Mouse (Mus musculus) embryonic stem cell, embryonic (primary cell): ENCODE results near the gene Vav3.

Source experiments
- CTCF ChIA-PET, 4 experiments: fragments of 300-600 bp in 2 of 4; fragments of 350-600 bp in 2 of 4; sonication (Branson Sonifier 250); formaldehyde crosslinking; loops; one replicate each; lab custom pipeline; 2022; ENCODE audit warnings: inconsistent platforms in 2 of 4; lab: Charles Lee
- POLR2A ChIA-PET, 4 experiments: fragments of 300-600 bp in 2 of 4; fragments of 350-600 bp in 2 of 4; sonication (Branson Sonifier 250); formaldehyde crosslinking; loops; one replicate each; lab custom pipeline; 2022; ENCODE audit warnings: antibody characterized with exemption in 4 of 4, inconsistent platforms in 1 of 4; lab: Charles Lee

Vav3 gene

GRCm38 (mm10) chr3:109341071-109341480 is 623 bp downstream of the Vav3 start:
- POLR2A ChIA-PET = interaction anchor here in 2 of 4 experiments (0.6 to 1.6 kb wide), 2 partner anchors 17 to 1922 kb away, joined by 7 to 15 read pairs; no protein-coding TSS in a partner anchor
- CTCF ChIA-PET = no interaction called here

GRCm38 (mm10) chr3:109341631-109342030 is 1.2 kb downstream of the Vav3 start:
- POLR2A ChIA-PET = interaction anchor here in 1 of 4 experiments (0.6 kb wide), 1 partner anchor 1922 kb away, joined by 15 read pairs; no protein-coding TSS in a partner anchor

GRCm38 (mm10) chr3:109351956-109352684 is 11.7 kb downstream of the Vav3 start:
- ChIA-PET CTCF (no interaction called here), POLR2A (interaction anchor here in 1 of 4 experiments (0.6 kb wide), 1 partner anchor 12 kb away, joined by 3 read pairs; no protein-coding TSS in a partner anchor)

More at GRCm38 (mm10) chr3:109341631-109342030, 1.2 kb downstream of the Vav3 start:
- CTCF ChIA-PET = interaction anchor here in 1 of 4 experiments (0.5 kb wide), 1 partner anchor 1194 kb away, joined by 3 read pairs; no protein-coding TSS in a partner anchor

- POLR2A ChIA-PET = interaction anchor here in 1 of 4 experiments (0.6 kb wide), 1 partner anchor 13 kb away, joined by 3 read pairs; no protein-coding TSS in a partner anchor
- CTCF ChIA-PET = no interaction called here
Observed at GRCm38 (mm10) chr3:109352690-109353089, 12.2 kb downstream of the Vav3 start.

- CTCF ChIA-PET = no interaction called here
Observed at GRCm38 (mm10) chr3:109353814-109354213, 13.4 kb downstream of the Vav3 start.

GRCm38 (mm10) chr3:109355158-109355557 is 14.7 kb downstream of the Vav3 start:
- POLR2A ChIA-PET = no interaction called here
- CTCF ChIA-PET = no interaction called here

More at GRCm38 (mm10) chr3:109353814-109354213, 13.4 kb downstream of the Vav3 start:
- POLR2A ChIA-PET = no interaction called here

- CTCF ChIA-PET = no interaction called here
- POLR2A ChIA-PET = no interaction called here
Observed at GRCm38 (mm10) chr3:109360746-109361145, 20.3 kb downstream of the Vav3 start.

GRCm38 (mm10) chr3:109361882-109362281 is 21.4 kb downstream of the Vav3 start:
- POLR2A ChIA-PET = no interaction called here
- CTCF ChIA-PET = no interaction called here

GRCm38 (mm10) chr3:109362310-109362709 is 21.9 kb downstream of the Vav3 start:
- ChIA-PET CTCF (no interaction called here), POLR2A (no interaction called here)

- ChIA-PET CTCF (no interaction called here), POLR2A (interaction anchor here in 2 of 4 experiments (0.7 kb wide), 2 partner anchors 13 to 703 kb away, joined by 3 to 5 read pairs; no protein-coding TSS in a partner anchor)
Observed at GRCm38 (mm10) chr3:109363522-109363921, 23.1 kb downstream of the Vav3 start.

GRCm38 (mm10) chr3:109365875-109366274 is 25.4 kb downstream of the Vav3 start:
- ChIA-PET POLR2A (interaction anchor here in 1 of 4 experiments (1.2 kb wide), 1 partner anchor 9 kb away, joined by 3 read pairs; no protein-coding TSS in a partner anchor), CTCF (interaction anchor here in 1 of 4 experiments (0.7 kb wide), 1 partner anchor 744 kb away, joined by 3 read pairs; no protein-coding TSS in a partner anchor)

- CTCF ChIA-PET = interaction anchor here in 1 of 4 experiments (0.7 kb wide), 1 partner anchor 744 kb away, joined by 3 read pairs; no protein-coding TSS in a partner anchor
- POLR2A ChIA-PET = interaction anchor here in 1 of 4 experiments (1.2 kb wide), 1 partner anchor 9 kb away, joined by 3 read pairs; no protein-coding TSS in a partner anchor
Observed at GRCm38 (mm10) chr3:109366411-109366851, 26.0 kb downstream of the Vav3 start.

- POLR2A ChIA-PET = no interaction called here
- CTCF ChIA-PET = interaction anchor here in 1 of 4 experiments (0.7 kb wide), 1 partner anchor 38 kb away, joined by 3 read pairs; no protein-coding TSS in a partner anchor
Observed at GRCm38 (mm10) chr3:109368383-109369289, 28.2 kb downstream of the Vav3 start.

GRCm38 (mm10) chr3:109371576-109371975 is 31.1 kb downstream of the Vav3 start:
- ChIA-PET POLR2A (interaction anchor here in 1 of 4 experiments (0.6 kb wide), 2 partner anchors 85 to 101 kb away, joined by 3 read pairs; no protein-coding TSS in a partner anchor), CTCF (interaction anchor here in 1 of 4 experiments (0.6 kb wide), 1 partner anchor 89 kb away, joined by 5 read pairs; no protein-coding TSS in a partner anchor)

- ChIA-PET CTCF (no interaction called here), POLR2A (no interaction called here)
Observed at GRCm38 (mm10) chr3:109372678-109373077, 32.2 kb downstream of the Vav3 start.

- POLR2A ChIA-PET = no interaction called here
- CTCF ChIA-PET = no interaction called here
Observed at GRCm38 (mm10) chr3:109378278-109378677, 37.8 kb downstream of the Vav3 start.

GRCm38 (mm10) chr3:109378684-109379083 is 38.2 kb downstream of the Vav3 start:
- CTCF ChIA-PET = no interaction called here

GRCm38 (mm10) chr3:109388730-109389129 is 48.3 kb downstream of the Vav3 start:
- POLR2A ChIA-PET = no interaction called here
- CTCF ChIA-PET = no interaction called here

More at GRCm38 (mm10) chr3:109378684-109379083, 38.2 kb downstream of the Vav3 start:
- POLR2A ChIA-PET = no interaction called here

- POLR2A ChIA-PET = no interaction called here
- CTCF ChIA-PET = no interaction called here
Observed at GRCm38 (mm10) chr3:109401527-109401926, 61.1 kb downstream of the Vav3 start.
